Mouse (Mus musculus): ENCODE data around the gene Slc25a3. TPM values are rescaled to one million over a fixed set of nuclear protein-coding genes. Genes with fewer than 3 reads are reported as not detected.
A peak's percentile ranks its signal among the peaks of the same experiment; 100 is the strongest.

Gene Slc25a3
- total and polyA plus RNA-seq, 2 experiments = 222 to 371 TPM

- H3K36me3 ChIP-seq (ENCODE audit: control insufficient read depth, insufficient read depth, low read length) = no peaks in the 10 kb centered on the region
- WGBS = under 1% methylated on average over 27 of the region's 27 CpGs
- H3K9ac ChIP-seq (ENCODE audit: low read depth, low read length) = peak overlapping the region; percentile 79
- H3K4me1 ChIP-seq (ENCODE audit: control insufficient read depth, insufficient read depth, low read length) = no peaks in the 10 kb centered on the region
- H3K79me2 ChIP-seq (ENCODE audit: control insufficient read depth, insufficient read depth, low read length) = no peaks in the 10 kb centered on the region
- H3K4me3 ChIP-seq (ENCODE audit: insufficient read depth, low read depth, low read length) = peak overlapping the region; percentile 91
- peak overlapping the region; percentile 57 for H3K27ac ChIP-seq (replicated peaks; ENCODE audit: insufficient read depth, low read depth, low read length)
- no peak for TF ChIP-seq POLR2A (IDR thresholded peaks at IDR 0.05; ENCODE audit: extremely low read depth, insufficient read depth, low read length)
- no peak for TF ChIP-seq CTCF (IDR thresholded peaks at IDR 0.05; ENCODE audit: low read depth, low read length)
- no peaks in the 10 kb centered on the region for H3K27me3 ChIP-seq (ENCODE audit: control insufficient read depth, insufficient read depth, low read length)
- DNase-seq (ENCODE audit: extremely low read depth, low read depth, low spot score) = peak; percentile 26
Observed at GRCm38 (mm10) chr10:91081959-91082507, 41.8 kb downstream of the Slc25a3 start.

DNA sequence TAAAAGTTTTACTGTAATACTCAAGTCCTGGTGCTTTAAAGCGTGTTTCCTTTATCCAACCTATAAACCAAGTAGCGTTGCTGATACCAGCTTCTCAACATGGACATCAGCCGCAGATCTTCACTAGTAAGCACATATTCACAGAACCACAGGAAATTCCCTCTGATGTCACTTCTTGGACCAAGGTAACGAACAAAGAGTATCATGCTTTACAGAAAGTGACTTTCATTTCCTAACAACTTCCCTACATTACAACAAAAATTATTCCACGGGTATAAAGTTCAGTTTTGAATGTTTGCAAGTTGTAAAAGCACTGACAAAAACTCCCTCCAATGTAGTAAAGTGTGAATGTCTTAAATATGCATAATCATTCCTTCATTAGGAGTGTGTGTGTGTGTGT lies 43.3 kb downstream of the Slc25a3 start:
- 72% methylated on average over 5 of the region's 5 CpGs for WGBS

GRCm38 (mm10) chr10:91076667-91077066 lies 47.2 kb downstream of the Slc25a3 start:
- no peak for DNase-seq (ENCODE audit: extremely low read depth, low read depth, low spot score)
- Histone ChIP-seq H3K4me1 (ENCODE audit: control insufficient read depth, insufficient read depth, low read length) (no peaks in the 10 kb centered on the region), H3K36me3 (ENCODE audit: control insufficient read depth, insufficient read depth, low read length) (no peaks in the 10 kb centered on the region), H3K4me3 (ENCODE audit: insufficient read depth, low read depth, low read length) (no peak overlapping the region), H3K27me3 (ENCODE audit: control insufficient read depth, insufficient read depth, low read length) (no peaks in the 10 kb centered on the region), H3K79me2 (ENCODE audit: control insufficient read depth, insufficient read depth, low read length) (no peaks in the 10 kb centered on the region), H3K27ac (replicated peaks; ENCODE audit: insufficient read depth, low read depth, low read length) (no peak overlapping the region), H3K9ac (ENCODE audit: low read depth, low read length) (no peak overlapping the region)
- WGBS = 84% methylated on average over 2 of the region's 2 CpGs
- TF ChIP-seq CTCF (IDR thresholded peaks at IDR 0.05; ENCODE audit: low read depth, low read length) (no peak), POLR2A (IDR thresholded peaks at IDR 0.05; ENCODE audit: extremely low read depth, insufficient read depth, low read length) (no peak)

More for the DNA sequence above, 43.3 kb downstream of the Slc25a3 start:
- Histone ChIP-seq H3K4me3 (ENCODE audit: insufficient read depth, low read depth, low read length) (no peak overlapping the region), H3K27ac (replicated peaks; ENCODE audit: insufficient read depth, low read depth, low read length) (no peak overlapping the region), H3K79me2 (ENCODE audit: control insufficient read depth, insufficient read depth, low read length) (no peaks in the 10 kb centered on the region), H3K4me1 (ENCODE audit: control insufficient read depth, insufficient read depth, low read length) (no peaks in the 10 kb centered on the region), H3K9ac (ENCODE audit: low read depth, low read length) (no peak overlapping the region), H3K27me3 (ENCODE audit: control insufficient read depth, insufficient read depth, low read length) (no peaks in the 10 kb centered on the region), H3K36me3 (ENCODE audit: control insufficient read depth, insufficient read depth, low read length) (no peaks in the 10 kb centered on the region)
- TF ChIP-seq CTCF (IDR thresholded peaks at IDR 0.05; ENCODE audit: low read depth, low read length) = no peak
- no peak for TF ChIP-seq POLR2A (IDR thresholded peaks at IDR 0.05; ENCODE audit: extremely low read depth, insufficient read depth, low read length)
- peak; percentile 7 for DNase-seq (ENCODE audit: extremely low read depth, low read depth, low spot score)

GRCm38 (mm10) chr10:91073345-91073744 lies 50.5 kb downstream of the Slc25a3 start:
- TF ChIP-seq POLR2A (IDR thresholded peaks at IDR 0.05; ENCODE audit: extremely low read depth, insufficient read depth, low read length) = no peak
- no peak for TF ChIP-seq CTCF (IDR thresholded peaks at IDR 0.05; ENCODE audit: low read depth, low read length)
- Histone ChIP-seq H3K27ac (replicated peaks; ENCODE audit: insufficient read depth, low read depth, low read length) (no peak overlapping the region), H3K27me3 (ENCODE audit: control insufficient read depth, insufficient read depth, low read length) (no peaks in the 10 kb centered on the region), H3K9ac (ENCODE audit: low read depth, low read length) (no peak overlapping the region), H3K79me2 (ENCODE audit: control insufficient read depth, insufficient read depth, low read length) (no peaks in the 10 kb centered on the region), H3K4me3 (ENCODE audit: insufficient read depth, low read depth, low read length) (no peak overlapping the region), H3K36me3 (ENCODE audit: control insufficient read depth, insufficient read depth, low read length) (no peaks in the 10 kb centered on the region), H3K4me1 (ENCODE audit: control insufficient read depth, insufficient read depth, low read length) (no peaks in the 10 kb centered on the region)
- DNase-seq (ENCODE audit: extremely low read depth, low read depth, low spot score) = no peak
- WGBS = 80% methylated on average over 3 of the region's 3 CpGs

DNA sequence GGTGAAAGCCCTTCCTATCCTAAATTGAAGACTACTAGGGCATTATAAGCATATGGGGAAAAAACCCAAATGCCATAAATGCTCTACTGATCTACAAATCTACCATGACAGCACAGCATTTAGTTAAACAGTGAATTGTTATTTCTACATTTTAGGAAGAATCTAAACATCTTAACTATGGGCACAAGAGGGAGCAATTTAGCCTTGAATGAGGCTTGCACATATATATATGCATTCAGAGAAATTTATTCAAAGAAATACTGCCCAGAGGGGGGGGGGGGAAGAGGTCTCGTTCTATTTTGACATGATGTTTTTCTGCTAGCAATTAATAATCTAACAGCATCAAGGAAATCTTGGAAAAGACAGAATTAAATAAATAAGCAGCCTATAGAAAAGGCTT lies 52.1 kb downstream of the Slc25a3 start:
- TF ChIP-seq POLR2A (IDR thresholded peaks at IDR 0.05; ENCODE audit: extremely low read depth, insufficient read depth, low read length) = no peak

More for the DNA sequence above, 52.1 kb downstream of the Slc25a3 start:
- Histone ChIP-seq H3K9ac (ENCODE audit: low read depth, low read length) (no peak overlapping the region), H3K4me1 (ENCODE audit: control insufficient read depth, insufficient read depth, low read length) (no peaks in the 10 kb centered on the region), H3K4me3 (ENCODE audit: insufficient read depth, low read depth, low read length) (no peak overlapping the region), H3K36me3 (ENCODE audit: control insufficient read depth, insufficient read depth, low read length) (no peaks in the 10 kb centered on the region; the same call in 1 of the 2 replicates), H3K27ac (replicated peaks; ENCODE audit: insufficient read depth, low read depth, low read length) (no peak overlapping the region), H3K27me3 (ENCODE audit: control insufficient read depth, insufficient read depth, low read length) (no peaks in the 10 kb centered on the region), H3K79me2 (ENCODE audit: control insufficient read depth, insufficient read depth, low read length) (no peaks in the 10 kb centered on the region)
- DNase-seq (ENCODE audit: extremely low read depth, low read depth, low spot score) = no peak
- WGBS = 66% methylated on average over 1 of the region's 1 CpGs

Other genes with a start within 250 kb of the Slc25a3 start
- gene Apaf1, start 41.3 kb downstream of the Slc25a3 start, total RNA-seq (2014; rRNA removed) = 3.1 and 3.4 TPM in 2 replicates
- gene Apaf1, start 41.3 kb downstream of the Slc25a3 start, polyA plus RNA-seq (2012; rRNA removed) = 0.80 and 1.6 TPM in 2 replicates
- 6.9 TPM in 2 replicates for gene Ikbip, start 41.1 kb downstream of the Slc25a3 start, total RNA-seq (2014; rRNA removed)
- 0.38 and 0.77 TPM in 2 replicates for gene Ikbip, start 41.1 kb downstream of the Slc25a3 start, polyA plus RNA-seq (2012; rRNA removed)
- gene Tmpo, start 57.3 kb upstream of the Slc25a3 start, total RNA-seq (2014; rRNA removed) = 38.4 and 43.3 TPM in 2 replicates
- 10.7 and 12.1 TPM in 2 replicates for gene Tmpo, start 57.3 kb upstream of the Slc25a3 start, polyA plus RNA-seq (2012; rRNA removed)